Mouse (Mus musculus): ENCODE data around the gene Dgkz. TPM values are rescaled to one million over a fixed set of nuclear protein-coding genes. Genes with fewer than 3 reads are reported as not detected.
A peak's percentile ranks its signal among the peaks of the same experiment; 100 is the strongest.

The Dgkz gene
- polyA plus RNA-seq, 1 experiment from 2014 or later, result 32.7 TPM

DNA sequence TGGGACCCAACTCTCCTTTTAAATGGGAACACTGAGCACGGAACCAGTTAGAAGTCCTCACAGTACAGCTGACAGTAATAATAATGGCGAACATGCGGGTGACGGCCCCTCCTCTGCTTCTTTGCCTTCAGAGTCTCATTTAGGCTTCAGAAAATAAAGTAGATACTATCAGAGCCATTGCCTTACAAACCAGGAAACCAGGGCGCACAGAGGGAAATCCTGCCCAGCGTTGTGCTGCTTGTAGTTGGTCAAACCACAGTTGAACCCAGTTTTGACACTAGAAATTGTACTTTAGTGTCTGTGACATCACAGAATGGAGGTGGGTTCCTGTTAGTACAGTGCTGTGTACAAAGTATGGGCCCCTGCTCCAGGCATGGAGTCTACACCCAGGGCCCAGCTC, 38.6 kb upstream of the Dgkz start:
- no peaks in the 10 kb centered on the region for H3K27me3 ChIP-seq (ENCODE audit: control insufficient read depth, insufficient read depth, low read length)
- no peak overlapping the region for H3K4me2 ChIP-seq (ENCODE audit: low read depth, low read length, severe bottlenecking)
- DNase-seq (ENCODE audit: low spot score) (no peak), ATAC-seq (replicated peaks; ENCODE audit: low FRiP score) (no peak)
- no peak overlapping the region for H3K27ac ChIP-seq (ENCODE audit: low read depth, low read length)
- no peaks in the 10 kb centered on the region for H3K36me3 ChIP-seq (ENCODE audit: control insufficient read depth, insufficient read depth, low read length)
- H3K9ac ChIP-seq (ENCODE audit: low read length), result no peak overlapping the region
- H3K9me3 ChIP-seq (ENCODE audit: control insufficient read depth, low read length), result no peaks in the 10 kb centered on the region
- no peaks in the 10 kb centered on the region for H3K4me1 ChIP-seq (replicated peaks; ENCODE audit: control insufficient read depth, insufficient read depth, low read length)
- H3K4me3 ChIP-seq (ENCODE audit: low read depth, low read length), result no peak overlapping the region
- 88% methylated on average over 6 of the region's 6 CpGs for WGBS

DNA sequence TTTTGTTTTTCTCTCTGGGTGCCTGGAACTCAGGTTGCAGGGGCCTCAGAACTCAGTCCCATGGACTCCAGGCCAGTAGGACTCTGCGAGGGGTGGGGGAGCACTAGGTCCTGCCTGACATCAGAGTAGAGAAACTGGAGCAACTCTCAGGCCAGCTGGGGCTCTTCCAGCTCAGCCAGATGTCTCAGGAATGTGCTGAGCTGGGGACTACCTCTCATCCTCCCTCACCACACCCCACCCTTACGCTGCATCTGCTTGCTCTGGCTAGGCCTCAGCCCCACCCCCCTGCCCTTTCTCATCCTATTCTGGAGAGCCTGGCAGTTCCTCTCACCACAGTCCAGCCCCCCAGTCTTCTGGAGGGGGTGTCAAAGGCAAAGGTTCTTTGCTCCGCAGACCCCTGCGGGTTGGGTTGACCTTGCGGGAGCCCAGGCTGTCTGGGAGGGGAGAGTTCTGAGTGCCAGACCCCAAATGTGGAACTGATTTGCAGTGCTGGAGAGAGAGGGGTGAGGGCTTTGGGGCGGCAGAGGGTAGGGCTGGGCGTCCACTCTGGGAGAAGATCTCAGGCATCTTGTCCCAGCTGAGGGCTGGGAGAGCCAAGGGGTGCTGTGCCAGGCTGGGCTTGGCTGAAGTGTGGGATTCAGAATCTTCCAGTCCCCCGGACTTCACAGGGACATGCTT, 37.2 kb upstream of the Dgkz start:
- Histone ChIP-seq H3K36me3 (ENCODE audit: control insufficient read depth, insufficient read depth, low read length) (no peaks in the 10 kb centered on the region), H3K27ac (ENCODE audit: low read depth, low read length) (no peak overlapping the region), H3K4me3 (ENCODE audit: low read depth, low read length) (no peak overlapping the region), H3K4me1 (replicated peaks; ENCODE audit: control insufficient read depth, insufficient read depth, low read length) (0 out of 2 replicates have a peak, but pooled peaks cover 3% of the 10 kb centered on the region), H3K9me3 (ENCODE audit: control insufficient read depth, low read length) (no peaks in the 10 kb centered on the region), H3K9ac (ENCODE audit: low read length) (no peak overlapping the region), H3K27me3 (ENCODE audit: control insufficient read depth, insufficient read depth, low read length) (no peaks in the 10 kb centered on the region), H3K4me2 (ENCODE audit: low read depth, low read length, severe bottlenecking) (no peak overlapping the region)
- DNase-seq (ENCODE audit: low spot score) (peak; percentile 59), ATAC-seq (replicated peaks; ENCODE audit: low FRiP score) (no peak)
- 55% methylated on average over 8 of the region's 8 CpGs for WGBS

DNA sequence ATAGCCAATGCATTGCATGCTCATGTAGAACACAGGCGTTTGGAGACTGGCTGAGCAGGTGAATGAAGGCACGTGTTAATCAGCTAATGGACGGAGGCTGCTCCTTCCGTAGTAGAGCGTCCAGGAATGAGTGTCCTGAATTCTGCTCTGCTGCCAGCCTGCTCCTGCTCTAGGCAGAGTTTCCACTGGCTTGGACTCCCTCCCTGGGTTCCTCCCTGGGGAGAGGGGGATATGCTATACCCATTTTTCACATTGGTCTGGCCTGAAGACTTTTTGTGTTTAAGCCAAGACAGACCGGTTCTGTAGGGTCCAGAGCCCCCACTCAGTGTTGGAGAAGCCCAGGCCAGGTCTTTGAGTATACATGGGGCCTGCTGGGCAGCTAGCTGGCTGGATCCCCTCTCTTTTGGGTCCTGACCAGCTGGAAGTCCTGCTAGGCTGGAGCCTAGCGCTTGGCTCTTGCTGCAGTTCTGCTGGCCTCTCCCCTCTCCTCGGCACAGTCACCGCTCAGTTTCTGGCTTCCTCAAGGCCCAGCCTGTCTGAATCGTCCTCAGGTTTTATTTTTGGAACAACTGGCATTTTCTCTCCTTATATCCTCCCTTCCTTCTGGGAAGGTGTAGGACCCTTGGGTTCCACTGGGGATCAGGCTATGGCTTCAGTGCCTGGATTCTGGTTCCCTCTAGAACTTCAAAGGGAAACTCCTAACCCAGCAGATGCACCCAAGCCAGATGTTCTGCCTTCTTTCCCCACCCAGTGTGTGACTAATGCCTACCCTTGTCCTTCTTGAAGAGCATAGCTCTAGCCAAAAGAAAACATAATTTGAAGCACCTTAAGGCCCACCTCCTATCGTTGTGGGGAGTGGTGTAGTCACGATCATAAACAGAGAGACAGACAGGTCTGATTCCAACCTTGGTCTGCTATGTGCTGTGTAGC, 36.0 kb upstream of the Dgkz start:
- no peaks in the 10 kb centered on the region for H3K9me3 ChIP-seq (ENCODE audit: control insufficient read depth, low read length)
- no peak overlapping the region for H3K27ac ChIP-seq (ENCODE audit: low read depth, low read length)
- H3K36me3 ChIP-seq (ENCODE audit: control insufficient read depth, insufficient read depth, low read length), result no peaks in the 10 kb centered on the region
- ATAC-seq (replicated peaks; ENCODE audit: low FRiP score) (no peak), DNase-seq (ENCODE audit: low spot score) (no peak)
- H3K4me3 ChIP-seq (ENCODE audit: low read depth, low read length), result no peak overlapping the region
- no peak overlapping the region for H3K9ac ChIP-seq (ENCODE audit: low read length)
- no peak overlapping the region for H3K4me2 ChIP-seq (ENCODE audit: low read depth, low read length, severe bottlenecking)
- no peaks in the 10 kb centered on the region for H3K27me3 ChIP-seq (ENCODE audit: control insufficient read depth, insufficient read depth, low read length)
- WGBS, result 86% methylated on average over 12 of the region's 12 CpGs
- H3K4me1 ChIP-seq (replicated peaks; ENCODE audit: control insufficient read depth, insufficient read depth, low read length), result peaks cover 8% of the 10 kb centered on the region; the same call in 1 of the 2 replicates

DNA sequence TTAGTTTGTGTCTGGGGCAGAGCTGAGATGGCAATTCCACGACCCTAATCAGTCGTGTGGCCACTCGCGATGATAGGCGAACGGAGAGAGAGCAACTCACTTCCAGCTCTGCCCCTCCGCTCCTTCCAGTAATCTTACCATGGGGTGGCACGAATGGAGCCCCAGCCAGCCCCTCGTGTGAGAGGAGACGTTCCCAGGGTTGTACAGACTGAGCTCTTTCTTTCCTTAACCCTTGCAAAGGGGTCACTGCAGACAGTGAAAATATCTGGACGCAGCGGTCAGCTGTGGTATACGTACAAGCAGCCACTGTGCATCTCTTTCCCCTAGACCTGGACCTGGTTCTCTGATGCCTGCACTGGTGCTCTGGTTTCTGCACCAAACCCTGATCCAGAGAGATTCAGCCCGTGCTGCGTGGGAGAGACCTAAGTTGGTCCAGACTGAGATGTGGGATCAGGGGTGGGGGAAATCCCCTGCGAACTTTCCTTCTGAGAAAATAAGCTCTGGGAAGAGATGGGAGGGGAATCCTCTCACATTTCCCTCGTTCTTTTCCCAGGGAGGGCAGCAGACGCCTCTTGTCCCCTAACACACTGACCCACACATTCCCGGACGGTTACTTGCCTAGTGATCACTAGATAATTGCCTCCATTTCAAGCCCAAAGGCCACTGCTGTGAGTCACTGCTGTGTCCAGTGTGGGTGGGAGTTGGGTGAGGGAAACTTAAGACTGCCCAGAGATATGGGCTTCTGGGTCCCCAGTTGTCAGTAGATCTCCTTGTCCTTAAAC, 33.1 kb upstream of the Dgkz start:
- ATAC-seq (replicated peaks; ENCODE audit: low FRiP score), result no peak; the same call in 1 of the 2 replicates
- peaks cover 8% of the 10 kb centered on the region; the same call in 1 of the 2 replicates for H3K4me1 ChIP-seq (replicated peaks; ENCODE audit: control insufficient read depth, insufficient read depth, low read length)

DNA sequence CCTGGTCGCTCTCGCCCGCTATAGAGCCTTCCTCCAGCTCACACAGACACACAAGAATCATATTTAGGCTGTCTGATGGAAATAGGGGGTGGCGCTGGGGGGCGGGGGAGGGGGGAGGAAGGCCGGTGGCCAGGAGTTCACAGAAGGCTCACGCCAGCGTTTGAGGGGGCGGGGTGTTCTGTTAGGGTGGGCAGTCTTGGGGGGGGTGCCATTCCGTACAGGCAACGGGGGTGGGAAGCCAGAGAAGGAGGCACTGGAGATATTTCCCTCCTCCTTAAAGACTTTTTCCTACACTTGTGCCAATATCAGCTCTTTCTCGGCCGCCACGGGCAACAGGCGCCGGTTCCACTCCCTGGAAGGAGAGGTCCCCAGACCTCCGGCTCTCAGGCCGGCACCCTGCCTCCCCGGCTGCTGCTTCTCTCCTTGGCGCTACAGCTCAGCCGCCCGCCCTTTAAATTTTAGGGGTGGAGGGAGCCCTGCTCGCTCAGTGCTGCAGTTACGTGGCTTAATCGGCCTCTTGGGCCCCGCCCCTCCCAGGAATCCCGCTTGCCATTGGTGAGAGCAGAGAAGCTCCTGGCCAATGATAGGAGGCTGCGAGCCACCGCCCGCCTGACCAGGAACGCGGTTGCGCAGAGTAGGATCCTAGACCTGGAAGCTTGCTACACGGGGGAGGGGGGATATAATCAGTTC, 32.4 kb upstream of the Dgkz start:
- peak overlapping the region; percentile 83 for H3K4me2 ChIP-seq (ENCODE audit: low read depth, low read length, severe bottlenecking)
- H3K9ac ChIP-seq (ENCODE audit: low read length), result peak overlapping the region; percentile 73
- H3K36me3 ChIP-seq (ENCODE audit: control insufficient read depth, insufficient read depth, low read length), result no peaks in the 10 kb centered on the region
- peak overlapping the region; percentile 43 for H3K27ac ChIP-seq (ENCODE audit: low read depth, low read length)
- peaks cover 8% of the 10 kb centered on the region; the same call in 1 of the 2 replicates for H3K4me1 ChIP-seq (replicated peaks; ENCODE audit: control insufficient read depth, insufficient read depth, low read length)
- H3K27me3 ChIP-seq (ENCODE audit: control insufficient read depth, insufficient read depth, low read length), result no peaks in the 10 kb centered on the region
- H3K4me3 ChIP-seq (ENCODE audit: low read depth, low read length), result peak overlapping the region; percentile 47
- WGBS, result 0% methylated on average over 32 of the region's 34 CpGs
- H3K9me3 ChIP-seq (ENCODE audit: control insufficient read depth, low read length), result no peaks in the 10 kb centered on the region
- ATAC-seq (replicated peaks; ENCODE audit: low FRiP score), result peak; percentile 99
- DNase-seq (ENCODE audit: low spot score), result peak; percentile 97

More for the DNA sequence above, 33.1 kb upstream of the Dgkz start:
- DNase-seq (ENCODE audit: low spot score), result no peak
- 3% methylated on average over 20 of the region's 20 CpGs for WGBS
- peak overlapping the region; percentile 73 for H3K9ac ChIP-seq (ENCODE audit: low read length)
- H3K27ac ChIP-seq (ENCODE audit: low read depth, low read length), result no peak overlapping the region; the same call in 1 of the 2 replicates
- H3K4me2 ChIP-seq (ENCODE audit: low read depth, low read length, severe bottlenecking), result peak overlapping the region; percentile 83
- H3K27me3 ChIP-seq (ENCODE audit: control insufficient read depth, insufficient read depth, low read length), result no peaks in the 10 kb centered on the region
- H3K4me3 ChIP-seq (ENCODE audit: low read depth, low read length), result peak overlapping the region; percentile 47
- no peaks in the 10 kb centered on the region for H3K9me3 ChIP-seq (ENCODE audit: control insufficient read depth, low read length)
- no peaks in the 10 kb centered on the region for H3K36me3 ChIP-seq (ENCODE audit: control insufficient read depth, insufficient read depth, low read length)

DNA sequence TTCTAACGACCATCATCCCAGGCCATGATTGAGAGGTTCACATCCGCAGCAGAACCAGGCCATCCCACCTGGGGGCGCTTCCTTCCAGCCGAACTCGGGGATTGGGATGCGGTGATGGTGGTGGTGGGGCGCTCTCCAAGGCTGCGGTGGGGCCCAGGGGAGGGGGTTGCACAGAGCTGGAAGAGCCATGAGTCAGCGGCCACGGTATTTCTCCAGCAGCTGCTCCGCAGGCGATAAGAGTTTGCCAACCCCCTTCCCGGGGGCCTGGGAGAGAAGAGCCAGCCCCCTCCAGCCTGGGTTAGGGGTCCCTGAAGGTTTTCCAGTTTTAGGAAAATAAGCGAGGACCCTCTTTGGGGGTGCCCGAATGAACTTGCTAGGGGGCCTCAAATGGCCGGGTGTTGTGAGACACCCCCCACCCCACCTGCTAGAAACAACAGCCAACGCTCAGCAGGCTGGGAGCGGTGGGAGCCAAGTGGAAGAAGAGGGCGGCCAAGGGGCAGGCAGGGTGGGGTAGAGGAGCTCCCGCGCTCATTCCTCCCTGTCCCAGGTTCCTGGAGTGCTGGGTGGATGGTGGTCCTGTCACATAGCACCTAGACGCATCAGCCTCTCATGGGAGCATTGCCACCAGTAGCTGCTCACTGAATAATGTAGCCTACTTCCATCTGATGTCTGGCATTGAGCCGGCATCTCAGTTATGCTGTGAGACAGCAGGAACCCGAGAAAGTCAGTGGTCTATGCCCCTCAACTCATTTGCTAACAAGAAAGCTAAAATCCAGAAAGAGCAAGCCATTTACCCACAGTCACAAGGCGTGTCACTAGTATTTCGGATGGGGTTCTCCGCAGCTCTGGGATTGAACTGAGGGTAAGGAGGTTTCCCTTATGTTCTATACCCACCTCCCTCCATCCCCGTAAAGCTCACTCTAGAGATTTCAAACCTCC, 31.6 kb upstream of the Dgkz start:
- Histone ChIP-seq H3K4me2 (ENCODE audit: low read depth, low read length, severe bottlenecking) (peak overlapping the region; percentile 83), H3K27ac (ENCODE audit: low read depth, low read length) (no peak overlapping the region), H3K27me3 (ENCODE audit: control insufficient read depth, insufficient read depth, low read length) (no peaks in the 10 kb centered on the region), H3K36me3 (ENCODE audit: control insufficient read depth, insufficient read depth, low read length) (no peaks in the 10 kb centered on the region), H3K4me3 (ENCODE audit: low read depth, low read length) (peak overlapping the region; percentile 47), H3K9me3 (ENCODE audit: control insufficient read depth, low read length) (no peaks in the 10 kb centered on the region), H3K9ac (ENCODE audit: low read length) (peak overlapping the region; percentile 46), H3K4me1 (replicated peaks; ENCODE audit: control insufficient read depth, insufficient read depth, low read length) (peaks cover 8% of the 10 kb centered on the region; the same call in 1 of the 2 replicates)
- ATAC-seq (replicated peaks; ENCODE audit: low FRiP score) (peak; percentile 38; the same call in 1 of the 2 replicates), DNase-seq (ENCODE audit: low spot score) (peak; percentile 83)
- WGBS, result 2% methylated on average over 28 of the region's 28 CpGs

DNA sequence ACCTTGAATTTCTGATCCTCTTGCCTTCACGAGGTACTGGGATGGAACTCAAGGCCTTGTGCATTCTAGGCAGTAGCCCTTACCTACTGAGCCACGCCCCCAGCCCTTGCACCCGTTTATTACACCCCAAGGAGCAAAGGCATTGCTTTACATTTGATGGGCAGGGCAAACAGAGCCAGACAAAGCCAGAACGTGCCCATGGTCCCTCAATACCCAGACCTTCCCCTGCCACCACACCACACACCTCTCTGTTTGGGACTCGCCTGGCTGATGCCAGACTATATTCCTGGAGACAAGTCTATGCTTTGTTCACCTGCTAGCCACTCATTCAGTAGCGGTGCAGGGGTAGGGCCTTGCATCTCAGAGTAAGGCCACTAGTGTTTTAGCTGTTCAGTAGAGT, 30.8 kb upstream of the Dgkz start:
- Histone ChIP-seq H3K36me3 (ENCODE audit: control insufficient read depth, insufficient read depth, low read length) (no peaks in the 10 kb centered on the region), H3K4me2 (ENCODE audit: low read depth, low read length, severe bottlenecking) (peak overlapping the region; percentile 83; the same call in 1 of the 2 replicates), H3K9me3 (ENCODE audit: control insufficient read depth, low read length) (no peaks in the 10 kb centered on the region), H3K27me3 (ENCODE audit: control insufficient read depth, insufficient read depth, low read length) (no peaks in the 10 kb centered on the region), H3K27ac (ENCODE audit: low read depth, low read length) (no peak overlapping the region), H3K4me1 (replicated peaks; ENCODE audit: control insufficient read depth, insufficient read depth, low read length) (peaks cover 8% of the 10 kb centered on the region; the same call in 1 of the 2 replicates), H3K9ac (ENCODE audit: low read length) (no peak overlapping the region), H3K4me3 (ENCODE audit: low read depth, low read length) (no peak overlapping the region; the same call in 1 of the 2 replicates)
- WGBS, result 47% methylated on average over 6 of the region's 6 CpGs
- ATAC-seq (replicated peaks; ENCODE audit: low FRiP score) (no peak), DNase-seq (ENCODE audit: low spot score) (no peak)

Measured in forebrain, embryonic 11.5 days (tissue).